Mouse (Mus musculus): ENCODE data around the gene Gm45623. TPM values are rescaled to one million over a fixed set of nuclear protein-coding genes. Genes with fewer than 3 reads are reported as not detected.

Gene Gm45623
- polyA plus RNA-seq, 1 experiment from 2014 or later = 2.8 TPM

- 85% methylated on average over 7 of the region's 7 CpGs for WGBS
These were observed 11.9 kb downstream of the Gm45623 start for GRCm38 (mm10) chr13:56741691-56742090.

GRCm38 (mm10) chr13:56740496-56740895 is 13.1 kb downstream of the Gm45623 start:
- no peaks in the 10 kb centered on the region for H3K27me3 ChIP-seq (replicated peaks; ENCODE audit: control insufficient read depth, insufficient read depth, low read length)
- no peaks in the 10 kb centered on the region for H3K9me3 ChIP-seq (ENCODE audit: control insufficient read depth, low read length)
- no peaks in the 10 kb centered on the region for H3K4me1 ChIP-seq (ENCODE audit: control insufficient read depth, insufficient read depth, low read depth, low read length)
- no peak overlapping the region for H3K4me2 ChIP-seq (ENCODE audit: low read length)
- H3K27ac ChIP-seq (ENCODE audit: low read depth, low read length) = no peak overlapping the region
- peaks cover 10% of the 10 kb centered on the region for H3K36me3 ChIP-seq (ENCODE audit: control insufficient read depth, insufficient read depth, low read length)
- ATAC-seq = no peak
- H3K4me3 ChIP-seq (ENCODE audit: low read length) = no peak overlapping the region
- H3K9ac ChIP-seq (ENCODE audit: low read depth, low read length) = no peak overlapping the region
- 88% methylated on average over 6 of the region's 6 CpGs for WGBS

More at GRCm38 (mm10) chr13:56741691-56742090, 11.9 kb downstream of the Gm45623 start:
- no peaks in the 10 kb centered on the region for H3K27me3 ChIP-seq (replicated peaks; ENCODE audit: control insufficient read depth, insufficient read depth, low read length)
- H3K27ac ChIP-seq (ENCODE audit: low read depth, low read length) = no peak overlapping the region
- H3K9me3 ChIP-seq (ENCODE audit: control insufficient read depth, low read length) = no peaks in the 10 kb centered on the region
- H3K4me3 ChIP-seq (ENCODE audit: low read length) = no peak overlapping the region
- H3K9ac ChIP-seq (ENCODE audit: low read depth, low read length) = no peak overlapping the region
- no peak for ATAC-seq
- peaks cover 10% of the 10 kb centered on the region for H3K36me3 ChIP-seq (ENCODE audit: control insufficient read depth, insufficient read depth, low read length)
- no peaks in the 10 kb centered on the region for H3K4me1 ChIP-seq (ENCODE audit: control insufficient read depth, insufficient read depth, low read depth, low read length)
- H3K4me2 ChIP-seq (ENCODE audit: low read length) = no peak overlapping the region

GRCm38 (mm10) chr13:56739556-56739955 is 14.1 kb downstream of the Gm45623 start:
- Histone ChIP-seq H3K4me3 (ENCODE audit: low read length) (no peak overlapping the region), H3K9ac (ENCODE audit: low read depth, low read length) (no peak overlapping the region), H3K4me1 (ENCODE audit: control insufficient read depth, insufficient read depth, low read depth, low read length) (no peaks in the 10 kb centered on the region), H3K36me3 (ENCODE audit: control insufficient read depth, insufficient read depth, low read length) (peaks cover 10% of the 10 kb centered on the region), H3K27me3 (replicated peaks; ENCODE audit: control insufficient read depth, insufficient read depth, low read length) (no peaks in the 10 kb centered on the region), H3K4me2 (ENCODE audit: low read length) (no peak overlapping the region), H3K27ac (ENCODE audit: low read depth, low read length) (no peak overlapping the region), H3K9me3 (ENCODE audit: control insufficient read depth, low read length) (no peaks in the 10 kb centered on the region)
- no peak for ATAC-seq
- 91% methylated on average over 5 of the region's 5 CpGs for WGBS

GRCm38 (mm10) chr13:56735212-56735875 is 18.3 kb downstream of the Gm45623 start:
- Histone ChIP-seq H3K27ac (ENCODE audit: low read depth, low read length) (no peak overlapping the region), H3K4me2 (ENCODE audit: low read length) (no peak overlapping the region), H3K27me3 (replicated peaks; ENCODE audit: control insufficient read depth, insufficient read depth, low read length) (no peaks in the 10 kb centered on the region), H3K4me1 (ENCODE audit: control insufficient read depth, insufficient read depth, low read depth, low read length) (no peaks in the 10 kb centered on the region), H3K4me3 (ENCODE audit: low read length) (no peak overlapping the region), H3K9ac (ENCODE audit: low read depth, low read length) (no peak overlapping the region), H3K36me3 (ENCODE audit: control insufficient read depth, insufficient read depth, low read length) (peaks cover 21% of the 10 kb centered on the region), H3K9me3 (ENCODE audit: control insufficient read depth, low read length) (no peaks in the 10 kb centered on the region)
- no peak for ATAC-seq
- 60% methylated on average over 6 of the region's 6 CpGs for WGBS

GRCm38 (mm10) chr13:56734617-56735016 is 19.0 kb downstream of the Gm45623 start:
- Histone ChIP-seq H3K27me3 (replicated peaks; ENCODE audit: control insufficient read depth, insufficient read depth, low read length) (no peaks in the 10 kb centered on the region), H3K27ac (ENCODE audit: low read depth, low read length) (no peak overlapping the region), H3K4me3 (ENCODE audit: low read length) (no peak overlapping the region), H3K9ac (ENCODE audit: low read depth, low read length) (no peak overlapping the region), H3K36me3 (ENCODE audit: control insufficient read depth, insufficient read depth, low read length) (peaks cover 25% of the 10 kb centered on the region), H3K4me1 (ENCODE audit: control insufficient read depth, insufficient read depth, low read depth, low read length) (no peaks in the 10 kb centered on the region), H3K4me2 (ENCODE audit: low read length) (no peak overlapping the region), H3K9me3 (ENCODE audit: control insufficient read depth, low read length) (no peaks in the 10 kb centered on the region)
- 91% methylated on average over 4 of the region's 4 CpGs for WGBS
- no peak for ATAC-seq

- Histone ChIP-seq H3K36me3 (ENCODE audit: control insufficient read depth, insufficient read depth, low read length) (peaks cover 33% of the 10 kb centered on the region), H3K9ac (ENCODE audit: low read depth, low read length) (no peak overlapping the region), H3K27me3 (replicated peaks; ENCODE audit: control insufficient read depth, insufficient read depth, low read length) (no peaks in the 10 kb centered on the region), H3K4me3 (ENCODE audit: low read length) (no peak overlapping the region), H3K9me3 (ENCODE audit: control insufficient read depth, low read length) (no peaks in the 10 kb centered on the region), H3K4me1 (ENCODE audit: control insufficient read depth, insufficient read depth, low read depth, low read length) (no peaks in the 10 kb centered on the region), H3K4me2 (ENCODE audit: low read length) (no peak overlapping the region), H3K27ac (ENCODE audit: low read depth, low read length) (no peak overlapping the region)
- ATAC-seq = no peak
- WGBS = 95% methylated on average over 7 of the region's 7 CpGs
These were observed 24.6 kb downstream of the Gm45623 start for GRCm38 (mm10) chr13:56729046-56729445.

GRCm38 (mm10) chr13:56726551-56726950 is 27.1 kb downstream of the Gm45623 start:
- H3K4me1 ChIP-seq (ENCODE audit: control insufficient read depth, insufficient read depth, low read depth, low read length) = no peaks in the 10 kb centered on the region
- H3K9me3 ChIP-seq (ENCODE audit: control insufficient read depth, low read length) = no peaks in the 10 kb centered on the region
- ATAC-seq = no peak
- no peak overlapping the region for H3K4me2 ChIP-seq (ENCODE audit: low read length)
- WGBS = 83% methylated on average over 4 of the region's 4 CpGs
- H3K27ac ChIP-seq (ENCODE audit: low read depth, low read length) = no peak overlapping the region
- H3K27me3 ChIP-seq (replicated peaks; ENCODE audit: control insufficient read depth, insufficient read depth, low read length) = no peaks in the 10 kb centered on the region
- H3K4me3 ChIP-seq (ENCODE audit: low read length) = no peak overlapping the region
- peaks cover 24% of the 10 kb centered on the region for H3K36me3 ChIP-seq (ENCODE audit: control insufficient read depth, insufficient read depth, low read length)
- no peak overlapping the region for H3K9ac ChIP-seq (ENCODE audit: low read depth, low read length)

GRCm38 (mm10) chr13:56712221-56712620 is 41.4 kb downstream of the Gm45623 start:
- Histone ChIP-seq H3K4me1 (ENCODE audit: control insufficient read depth, insufficient read depth, low read depth, low read length) (peaks cover 9% of the 10 kb centered on the region), H3K9ac (ENCODE audit: low read depth, low read length) (no peak overlapping the region), H3K27ac (ENCODE audit: low read depth, low read length) (no peak overlapping the region), H3K27me3 (replicated peaks; ENCODE audit: control insufficient read depth, insufficient read depth, low read length) (no peaks in the 10 kb centered on the region), H3K36me3 (ENCODE audit: control insufficient read depth, insufficient read depth, low read length) (no peaks in the 10 kb centered on the region), H3K4me3 (ENCODE audit: low read length) (no peak overlapping the region), H3K4me2 (ENCODE audit: low read length) (no peak overlapping the region), H3K9me3 (ENCODE audit: control insufficient read depth, low read length) (no peaks in the 10 kb centered on the region)
- WGBS = 96% methylated on average over 2 of the region's 2 CpGs
- ATAC-seq = no peak

GRCm38 (mm10) chr13:56710620-56711019 is 43.0 kb downstream of the Gm45623 start:
- H3K27ac ChIP-seq (ENCODE audit: low read depth, low read length) = no peak overlapping the region
- H3K4me3 ChIP-seq (ENCODE audit: low read length) = no peak overlapping the region
- H3K4me1 ChIP-seq (ENCODE audit: control insufficient read depth, insufficient read depth, low read depth, low read length) = peaks cover 18% of the 10 kb centered on the region
- no peak for ATAC-seq
- H3K27me3 ChIP-seq (replicated peaks; ENCODE audit: control insufficient read depth, insufficient read depth, low read length) = no peaks in the 10 kb centered on the region
- no peak overlapping the region for H3K4me2 ChIP-seq (ENCODE audit: low read length)
- WGBS = 66% methylated on average over 2 of the region's 2 CpGs
- no peaks in the 10 kb centered on the region for H3K9me3 ChIP-seq (ENCODE audit: control insufficient read depth, low read length)
- H3K36me3 ChIP-seq (ENCODE audit: control insufficient read depth, insufficient read depth, low read length) = no peaks in the 10 kb centered on the region
- H3K9ac ChIP-seq (ENCODE audit: low read depth, low read length) = no peak overlapping the region
